Mouse (Mus musculus): ENCODE measurements around the gene Dbt.
"Not testable (repeated sequence)": the region's sequence is repeated elsewhere in the genome, so short reads cannot be mapped to it uniquely, and the experiment has no call there.

Gene Dbt

DNA sequence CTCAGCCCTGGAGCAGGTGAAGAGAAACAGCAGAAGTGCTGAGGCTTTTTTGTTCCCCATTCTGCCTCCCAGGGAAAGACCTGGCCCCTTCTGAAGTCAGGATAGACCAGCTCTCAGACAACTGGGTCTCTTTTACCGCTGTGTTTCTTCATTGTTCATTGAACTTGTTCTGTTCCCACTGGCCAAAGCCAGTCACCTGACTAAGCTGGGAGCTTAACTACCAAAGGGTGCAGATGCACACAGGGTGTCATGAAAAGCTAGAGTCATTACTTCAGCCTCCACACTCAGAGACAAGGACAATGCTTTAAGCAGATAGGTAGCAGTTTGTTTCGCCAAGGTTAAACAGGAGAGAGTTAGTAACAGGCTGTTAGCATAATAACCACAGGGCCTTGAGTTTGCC lies 29.2 kb downstream of the Dbt start:
- DNase-seq (ENCODE audit: extremely low spot score, low spot score), result no peak

DNA sequence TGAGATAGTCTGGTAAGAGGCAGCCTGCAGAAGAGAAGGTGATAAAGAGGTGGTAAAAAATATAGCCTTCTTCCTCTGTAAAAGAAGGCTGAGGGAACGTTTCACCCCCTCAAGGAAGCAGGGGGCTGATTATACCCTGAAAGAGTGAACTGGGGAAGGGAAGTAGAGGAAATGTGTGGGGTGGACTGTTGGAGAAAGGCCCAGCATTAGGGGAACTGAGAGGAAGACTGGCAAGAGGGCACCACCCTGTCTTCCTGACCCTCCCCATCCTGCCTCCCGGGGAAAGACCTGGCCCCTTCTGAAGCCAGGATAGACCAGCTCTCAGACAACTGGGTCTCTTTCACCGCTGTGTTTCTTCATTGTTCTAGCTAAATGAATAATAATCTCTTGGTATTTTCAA lies 29.7 kb downstream of the Dbt start:
- no peak for DNase-seq (ENCODE audit: extremely low spot score, low spot score)

DNA sequence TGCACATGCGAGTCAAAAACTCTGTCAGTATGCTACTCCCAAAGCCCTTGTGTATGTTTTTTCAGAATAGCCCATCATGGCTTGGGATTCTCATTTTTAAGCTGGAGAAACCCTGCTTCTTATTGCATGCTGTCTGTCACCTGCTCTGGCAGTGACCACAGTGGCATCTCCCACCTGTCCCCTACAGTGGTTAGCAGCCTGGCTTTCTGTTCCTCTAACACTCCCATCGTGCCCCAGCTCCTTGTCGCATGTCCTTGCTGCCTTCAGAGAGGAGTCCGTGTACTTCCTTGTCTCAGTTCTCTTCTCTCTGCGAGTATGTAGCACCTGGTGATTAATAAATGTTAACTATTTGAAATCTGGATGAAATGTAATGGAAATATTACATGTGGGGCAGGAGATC lies 34.6 kb downstream of the Dbt start:
- no peak for DNase-seq (ENCODE audit: extremely low spot score, low spot score)

DNA sequence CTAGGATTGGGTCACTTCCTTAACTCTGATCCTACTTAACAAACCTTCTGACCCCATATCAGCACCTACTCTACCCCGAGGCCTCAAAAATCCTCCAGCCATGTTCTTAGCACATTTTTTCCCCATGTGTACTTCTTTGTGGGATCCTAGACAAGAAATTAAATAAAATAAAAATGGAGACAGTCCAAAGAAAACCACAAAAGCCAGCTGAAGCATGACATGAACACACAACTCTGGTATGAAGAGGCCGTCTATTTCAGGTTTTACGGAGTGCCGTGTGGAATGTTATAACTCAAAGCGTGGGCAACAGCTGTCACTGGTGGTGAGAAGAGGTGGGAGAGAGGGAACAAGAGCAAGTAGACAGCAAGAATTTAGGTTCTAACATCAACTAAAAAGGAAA lies 38.5 kb downstream of the Dbt start:
- no peak for DNase-seq (ENCODE audit: extremely low spot score, low spot score)

DNA sequence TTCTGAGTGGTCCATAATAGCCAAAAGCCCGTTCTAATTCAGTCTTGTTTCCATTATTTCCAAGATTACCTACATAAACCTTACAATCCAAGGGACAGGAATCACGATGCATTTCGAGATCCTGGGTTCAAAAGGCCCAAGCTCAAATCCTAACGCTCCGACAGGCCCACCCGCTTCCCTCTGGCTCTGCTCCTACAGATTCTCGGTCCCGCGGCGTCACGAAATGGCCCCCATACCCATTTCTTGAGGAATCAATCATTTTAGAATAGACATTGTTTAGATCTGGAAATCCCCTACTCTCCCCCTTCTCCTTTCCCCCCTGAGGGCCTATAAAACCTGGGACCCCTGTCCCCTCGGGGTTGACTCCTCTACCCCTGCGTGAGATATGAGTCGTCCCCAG lies 48.4 kb downstream of the Dbt start:
- not testable (repeated sequence) for DNase-seq (ENCODE audit: extremely low spot score, low spot score)

DNA sequence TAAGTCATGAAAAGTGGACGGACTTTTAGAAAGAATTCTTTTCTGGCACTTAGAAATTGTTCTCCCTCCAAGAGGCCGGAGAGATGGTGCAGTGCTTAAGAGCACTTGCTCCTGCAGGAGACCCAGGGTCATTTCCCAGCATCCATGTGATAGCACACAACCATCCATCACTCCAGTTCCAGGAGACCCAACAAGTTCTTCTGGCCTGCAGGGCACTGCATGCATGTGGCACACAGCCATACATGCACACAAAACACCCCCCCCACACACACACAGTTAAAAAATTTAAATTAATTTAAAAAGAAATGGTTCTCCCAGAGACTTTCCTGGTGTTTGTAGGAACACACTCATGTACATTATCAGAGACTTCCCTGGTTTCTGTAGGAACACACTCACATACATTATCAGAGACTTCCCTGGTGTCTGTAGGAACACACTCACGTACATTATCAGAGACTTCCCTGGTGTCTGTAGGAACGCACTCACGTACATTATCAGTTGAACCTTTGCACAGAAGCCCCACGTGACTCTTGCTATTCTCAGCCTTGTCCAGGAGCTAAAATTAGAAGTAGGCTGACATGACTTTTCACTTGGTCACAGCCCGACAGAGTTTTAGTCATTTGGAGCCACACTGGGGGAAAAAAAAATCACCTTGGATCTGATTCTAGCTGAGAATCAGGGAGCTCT lies 49.7 kb downstream of the Dbt start, which contains the start of gene Lrrc39:
Gene Lrrc39, plus strand, starts transcription at position 566 of the 687 bp plus-strand sequence.
- no peak for DNase-seq (ENCODE audit: extremely low spot score, low spot score)

DNA sequence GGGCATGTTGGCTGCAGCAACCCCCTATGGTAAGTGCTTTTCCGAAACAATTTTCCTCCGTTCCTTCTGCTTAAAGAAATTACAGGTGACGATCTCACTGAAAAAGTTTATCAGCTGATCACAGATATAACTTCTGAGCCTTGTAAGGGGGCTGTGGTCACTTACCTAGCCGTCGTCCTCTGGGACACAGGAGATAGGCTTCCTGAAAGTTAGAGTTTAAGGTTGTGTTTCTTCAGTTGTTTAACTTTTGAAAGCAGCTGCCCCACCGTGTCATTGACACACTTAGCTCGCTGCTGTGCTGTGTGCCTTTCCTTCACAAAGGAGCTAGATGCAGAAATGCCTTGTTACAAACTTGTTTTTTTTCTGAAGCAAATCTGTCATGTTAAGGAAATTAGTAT lies 50.2 kb downstream of the Dbt start:
- no peak for DNase-seq (ENCODE audit: extremely low spot score, low spot score)

DNA sequence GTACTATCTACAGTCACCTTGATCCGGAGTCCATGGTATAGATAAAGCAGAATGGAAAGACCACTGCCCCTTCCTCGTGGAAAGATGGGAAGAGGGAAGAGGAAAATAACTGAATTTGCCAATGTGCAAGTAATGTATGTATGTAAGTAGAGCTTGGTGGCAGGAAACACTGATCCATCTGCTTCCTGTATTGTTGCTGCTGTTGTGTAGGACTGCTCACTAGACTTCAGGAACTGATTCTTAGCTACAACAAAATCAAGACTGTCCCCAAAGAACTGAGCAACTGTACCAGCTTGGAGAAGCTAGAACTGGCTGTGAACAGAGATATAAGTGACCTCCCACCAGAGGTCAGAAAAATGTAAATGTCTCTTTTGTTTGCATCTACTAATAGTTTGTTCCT lies 57.8 kb downstream of the Dbt start:
- DNase-seq (ENCODE audit: extremely low spot score, low spot score), result no peak

DNA sequence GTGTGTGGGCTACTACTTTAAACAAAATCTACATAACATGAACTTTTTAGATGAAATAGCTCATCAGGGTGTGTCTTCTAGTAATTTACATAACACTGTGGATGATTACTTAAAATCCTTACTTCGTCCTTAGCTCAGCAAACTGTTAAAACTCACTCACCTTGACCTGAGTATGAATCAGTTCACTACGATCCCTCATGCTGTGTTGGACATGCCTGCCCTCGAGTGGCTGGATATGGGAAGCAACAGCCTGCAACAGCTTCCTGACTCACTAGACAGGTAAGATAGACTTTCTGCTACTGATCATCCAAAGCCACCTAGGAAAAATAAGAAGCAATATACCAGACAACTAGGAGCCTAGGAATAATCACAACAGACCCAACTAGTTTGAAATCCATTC lies 64.4 kb downstream of the Dbt start:
- DNase-seq (ENCODE audit: extremely low spot score, low spot score), result no peak

DNA sequence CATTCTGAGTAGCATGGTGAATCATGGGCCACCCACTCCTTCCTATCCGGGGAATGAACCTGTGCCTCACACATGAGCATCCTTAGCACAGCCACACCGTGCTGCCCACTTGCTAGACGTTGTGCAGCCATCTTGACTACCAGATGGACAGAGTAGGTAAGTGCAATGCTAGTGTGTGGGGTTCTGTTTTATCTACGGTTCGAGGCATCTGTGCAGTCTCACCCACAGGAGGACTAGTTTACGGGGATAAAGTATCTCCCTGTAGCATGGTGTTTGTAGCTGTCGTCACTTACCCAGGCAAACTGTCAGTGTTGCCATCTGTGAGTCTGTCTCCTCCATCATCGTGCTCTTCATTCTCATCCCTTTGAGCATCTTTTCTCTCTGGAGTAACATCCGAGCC lies 69.3 kb downstream of the Dbt start:
- DNase-seq (ENCODE audit: extremely low spot score, low spot score), result no peak

DNA sequence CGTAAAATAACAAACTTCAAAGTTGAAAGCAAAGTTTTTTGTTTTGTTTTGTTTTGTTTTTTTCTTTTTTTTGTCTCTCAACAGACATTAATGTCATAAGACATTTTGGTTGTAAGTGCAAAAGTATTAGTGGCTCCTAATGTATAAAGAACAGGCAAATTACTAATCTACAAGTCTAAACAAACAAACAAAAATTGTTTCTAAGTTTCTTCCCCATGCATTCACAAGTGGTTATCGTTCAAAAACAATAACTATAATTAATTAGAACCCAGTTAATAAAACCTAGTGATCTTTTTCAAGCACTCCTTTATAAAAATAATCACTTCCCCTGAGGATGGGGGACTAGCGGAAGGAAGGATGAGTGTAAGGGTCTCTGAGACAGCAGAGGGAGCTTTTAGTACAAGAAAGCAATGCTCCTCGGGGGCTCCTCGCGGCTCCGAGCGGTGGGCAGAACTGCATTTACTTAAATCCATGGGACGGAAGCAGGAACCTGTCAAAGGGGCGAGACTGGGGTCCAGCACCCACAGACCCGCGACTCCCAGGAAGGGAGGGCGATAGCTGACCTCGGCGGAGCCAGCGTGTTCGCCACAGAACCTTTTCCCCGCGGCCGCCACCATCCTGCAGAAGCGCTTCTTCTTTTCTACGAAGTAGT lies 81.3 kb downstream of the Dbt start:
- DNase-seq (ENCODE audit: extremely low spot score, low spot score), result no peak

DNA sequence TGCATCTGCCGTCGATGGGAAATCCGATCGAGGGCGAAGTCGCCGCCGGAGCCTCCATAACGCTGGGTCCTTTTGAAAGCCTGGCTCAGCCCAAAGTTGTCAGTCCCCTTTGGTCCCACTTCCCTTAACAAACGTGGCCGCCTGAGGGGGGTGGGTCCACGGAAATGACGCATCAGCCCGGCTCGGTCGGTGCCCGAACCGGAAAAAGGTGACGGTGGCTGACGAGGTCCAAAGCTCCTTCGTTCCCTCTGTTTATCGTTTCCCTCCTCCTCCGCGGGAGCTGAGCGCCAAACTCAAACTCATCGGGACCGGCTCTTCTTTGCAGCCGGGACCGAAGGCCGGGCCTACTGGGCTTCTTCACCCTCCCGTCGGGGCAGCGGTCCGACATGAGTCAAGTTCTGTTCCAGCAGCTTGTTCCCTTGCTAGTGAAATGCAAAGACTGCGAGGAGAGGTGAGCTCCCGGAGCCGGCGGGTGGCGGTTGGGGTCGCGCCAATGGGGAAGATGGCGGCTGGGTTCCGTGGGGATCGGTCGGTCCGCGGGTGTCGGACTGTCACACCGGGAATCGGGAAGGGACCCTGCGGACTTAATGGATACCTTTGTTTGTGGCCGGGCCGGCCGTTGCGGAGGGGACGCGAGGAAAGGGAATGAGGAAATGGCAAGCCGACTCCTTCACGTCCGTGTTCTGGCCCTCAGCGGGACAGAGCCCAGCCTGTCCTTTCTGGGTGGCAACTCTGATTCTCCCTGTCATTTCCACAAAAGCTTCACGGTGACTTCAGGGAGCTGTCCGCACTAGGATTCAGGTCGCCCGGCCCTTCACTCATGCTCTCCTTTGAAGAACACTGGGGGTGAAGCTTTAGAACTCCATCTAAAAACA lies 82.1 kb downstream of the Dbt start, which contains the start of gene Sass6:
Gene Sass6, plus strand, starts transcription at position 255 of the 875 bp plus-strand sequence.
- DNase-seq (ENCODE audit: extremely low spot score, low spot score), result peak; percentile 98

DNA sequence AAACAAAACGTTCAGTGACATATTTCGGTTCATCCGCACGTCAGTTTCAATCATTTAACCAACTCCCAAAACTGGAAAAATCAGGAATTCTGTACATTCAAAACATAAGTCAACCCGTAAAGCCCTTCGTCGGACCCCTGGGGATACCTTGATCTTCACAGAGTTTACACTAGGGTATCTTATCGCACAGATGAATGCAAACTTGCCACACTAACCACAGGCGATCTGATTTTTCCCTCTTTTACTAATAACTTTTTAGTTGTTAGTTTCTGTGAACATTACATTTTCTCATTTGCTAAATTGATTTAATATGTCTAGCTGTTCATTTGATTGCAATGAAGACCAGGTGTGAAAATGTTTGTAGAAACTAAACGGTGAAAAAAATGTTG lies 82.7 kb downstream of the Dbt start:
- no peak for DNase-seq (ENCODE audit: extremely low spot score, low spot score)
